Mouse (Mus musculus) G1E (cell line): ENCODE results near the gene Zfp523.

ENCODE experiments used
- CTCF ChIP-seq: IDR thresholded peaks from 2 replicates; pipeline ENCODE4 v1.5.1; 2012; ENCODE audit warnings: low read depth, low read length, inconsistent platforms, mixed read lengths
- GATA1 ChIP-seq: IDR thresholded peaks from 2 replicates; pipeline ENCODE4 v1.6.1; 2012; ENCODE audit warnings: borderline replicate concordance, low read length, inconsistent platforms, mixed read lengths
- GATA2 ChIP-seq: IDR thresholded peaks from 2 replicates; pipeline ENCODE4 v1.6.1; 2012; ENCODE audit warnings: low read depth, low read length, inconsistent platforms, borderline replicate concordance
- POLR2AphosphoS5 ChIP-seq: IDR thresholded peaks from 2 replicates; pipeline ENCODE4 v1.6.1; 2012; ENCODE audit warnings: low read depth, low read length, inconsistent platforms; ENCODE audit not compliant: insufficient replicate concordance
- TAL1 ChIP-seq: conservative IDR thresholded peaks from 2 replicates; pipeline ENCODE4 v1.6.1; 2012; ENCODE audit warnings: low read depth, low read length, inconsistent platforms, mixed read lengths

DNA sequence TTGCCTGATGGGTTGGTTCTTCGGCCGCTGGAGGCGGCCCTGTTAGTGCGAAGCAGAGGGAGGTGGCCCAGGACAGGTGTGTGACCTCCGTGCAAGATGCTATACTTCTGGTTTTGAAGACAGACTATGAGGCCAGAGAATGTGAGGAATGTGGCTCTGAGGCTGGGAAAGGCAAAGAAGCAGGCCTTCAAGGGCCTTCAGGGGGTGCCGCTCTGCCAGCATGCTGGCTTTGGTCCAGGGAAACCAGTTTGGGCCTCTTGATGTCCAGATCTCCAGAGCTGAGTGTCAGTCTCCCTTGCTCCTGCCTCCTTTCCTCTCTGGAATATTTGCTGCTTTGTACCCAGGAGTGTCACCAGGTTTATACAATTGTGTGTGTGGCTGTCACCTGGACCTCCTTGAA, 65.4 kb downstream of the Zfp523 start:
- TF ChIP-seq GATA1 (no peak), CTCF (no peak), GATA2 (no peak), POLR2AphosphoS5 (no peak), TAL1 (no peak)
